Mouse (Mus musculus): ENCODE results near the gene B3galt1.

The B3galt1 gene

GRCm38 (mm10) chr2:68052481-68052880, 486.8 kb downstream of the B3galt1 start:
- no peak for DNase-seq (ENCODE audit: low spot score in 2 of 2)

GRCm38 (mm10) chr2:68053243-68053642, 487.6 kb downstream of the B3galt1 start:
- DNase-seq (ENCODE audit: low spot score in 2 of 2), result no peak

- no peak for DNase-seq (ENCODE audit: low spot score in 2 of 2)
These were observed 495.7 kb downstream of the B3galt1 start for GRCm38 (mm10) chr2:68061341-68061740.

DNA sequence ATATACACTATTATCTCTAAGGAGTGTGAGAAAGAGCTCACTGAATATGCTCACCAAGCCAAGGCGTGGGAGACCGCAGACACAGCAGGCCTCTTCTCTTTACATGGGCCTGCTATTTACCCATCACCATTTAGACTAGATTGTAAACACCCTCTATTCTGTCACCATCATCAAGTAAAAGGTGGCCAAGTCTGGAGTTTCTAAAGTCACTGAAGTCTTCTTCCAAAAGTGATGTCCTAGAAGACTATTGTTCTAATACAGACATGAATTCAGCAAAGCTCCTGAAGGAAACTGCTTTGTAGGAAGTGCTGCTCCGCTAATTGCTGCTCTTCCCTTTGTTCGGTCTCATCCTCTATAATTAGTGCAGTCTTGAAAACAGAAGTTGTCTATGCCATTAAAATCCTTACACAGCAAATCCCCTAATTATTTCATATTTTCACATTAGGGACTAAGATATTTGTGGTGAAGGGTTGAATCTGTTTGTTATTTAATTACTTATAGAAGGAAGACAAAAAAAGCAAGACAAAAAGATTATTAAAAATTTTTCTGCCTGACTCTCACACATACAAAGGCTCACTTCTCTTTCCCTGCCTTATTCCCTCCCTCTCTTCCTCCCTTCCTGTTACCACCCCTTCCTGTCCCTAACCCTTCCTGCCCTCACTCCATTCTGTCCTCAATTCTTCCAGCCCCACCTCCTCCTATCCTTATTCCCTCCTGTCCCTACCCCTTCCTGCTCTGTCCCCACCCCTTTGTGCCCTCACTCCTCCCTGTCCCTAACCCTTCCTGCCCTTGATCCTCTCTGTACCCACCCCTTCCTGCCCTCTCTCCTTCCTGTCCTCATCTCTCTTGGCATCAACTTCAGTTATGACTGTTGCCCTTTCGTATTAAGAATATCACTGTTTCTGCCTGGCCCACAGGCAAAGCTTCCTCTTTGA, 514.0 kb downstream of the B3galt1 start:
- DNase-seq (ENCODE audit: low spot score in 2 of 2), result no peak

DNA sequence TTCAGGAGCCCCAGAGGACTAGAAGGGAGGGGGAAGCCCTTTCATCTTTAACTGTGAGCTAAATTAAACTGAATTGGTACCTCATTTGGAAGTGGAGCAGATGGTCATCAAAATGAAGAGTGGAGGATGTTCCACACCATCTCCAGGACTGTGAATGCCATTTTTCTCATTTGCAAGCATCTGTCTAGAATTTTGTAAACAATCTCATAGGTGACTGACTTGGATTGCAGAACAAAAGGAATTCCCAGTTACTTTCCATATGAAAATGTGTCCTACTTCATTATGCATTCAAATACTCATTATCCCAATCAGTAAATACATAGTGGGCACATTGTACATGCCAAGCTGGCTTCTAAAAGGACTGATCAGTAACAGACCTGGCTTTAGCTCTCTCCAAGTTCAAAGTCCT, 515.2 kb downstream of the B3galt1 start:
- DNase-seq (ENCODE audit: low spot score in 2 of 2), result no peak

- DNase-seq (ENCODE audit: low spot score in 2 of 2), result no peak
These were observed 518.8 kb downstream of the B3galt1 start for GRCm38 (mm10) chr2:68084483-68084882.

- no peak for DNase-seq (ENCODE audit: low spot score in 2 of 2)
These were observed 520.4 kb downstream of the B3galt1 start for GRCm38 (mm10) chr2:68086101-68086500.

- DNase-seq (ENCODE audit: low spot score in 2 of 2), result no peak
These were observed 525.9 kb downstream of the B3galt1 start for GRCm38 (mm10) chr2:68091559-68091958.

GRCm38 (mm10) chr2:68104641-68105040, 539.0 kb downstream of the B3galt1 start:
- DNase-seq (ENCODE audit: low spot score in 2 of 2), result no peak

DNA sequence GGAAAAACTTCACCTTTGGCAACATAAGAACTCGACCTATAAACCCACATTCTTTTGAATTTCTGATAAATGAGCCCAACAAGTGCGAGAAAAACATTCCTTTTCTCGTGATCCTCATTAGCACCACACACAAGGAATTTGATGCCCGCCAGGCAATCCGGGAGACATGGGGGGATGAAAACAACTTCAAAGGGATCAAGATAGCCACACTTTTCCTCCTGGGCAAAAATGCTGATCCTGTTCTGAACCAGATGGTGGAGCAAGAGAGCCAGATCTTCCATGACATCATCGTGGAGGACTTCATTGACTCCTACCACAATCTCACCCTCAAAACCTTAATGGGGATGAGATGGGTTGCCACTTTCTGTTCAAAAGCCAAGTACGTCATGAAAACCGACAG, 552.4 kb downstream of the B3galt1 start:
- no peak for DNase-seq (ENCODE audit: low spot score in 2 of 2)

DNA sequence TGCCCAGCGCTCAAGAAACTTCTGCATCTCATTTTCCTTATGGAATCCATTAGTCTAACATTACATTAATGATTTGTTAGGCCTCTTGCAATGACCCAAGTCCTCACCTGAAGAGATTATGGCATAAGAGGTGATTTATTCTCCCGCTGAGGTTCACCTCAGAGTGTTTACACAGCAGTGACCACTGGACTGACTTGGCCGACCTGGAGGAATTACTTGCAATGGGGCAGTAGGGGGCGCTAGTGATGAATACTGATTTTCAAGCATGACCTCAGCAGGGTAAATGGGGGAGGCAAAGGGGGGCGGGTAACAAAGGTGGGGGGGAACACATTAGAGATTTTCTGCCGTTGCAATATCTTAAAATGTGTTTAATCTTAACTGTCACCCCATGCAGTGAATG, 559.1 kb downstream of the B3galt1 start:
- DNase-seq (ENCODE audit: low spot score in 2 of 2), result no peak

- DNase-seq (ENCODE audit: low spot score in 2 of 2), result no peak
These were observed 575.4 kb downstream of the B3galt1 start for GRCm38 (mm10) chr2:68141094-68141493.

DNA sequence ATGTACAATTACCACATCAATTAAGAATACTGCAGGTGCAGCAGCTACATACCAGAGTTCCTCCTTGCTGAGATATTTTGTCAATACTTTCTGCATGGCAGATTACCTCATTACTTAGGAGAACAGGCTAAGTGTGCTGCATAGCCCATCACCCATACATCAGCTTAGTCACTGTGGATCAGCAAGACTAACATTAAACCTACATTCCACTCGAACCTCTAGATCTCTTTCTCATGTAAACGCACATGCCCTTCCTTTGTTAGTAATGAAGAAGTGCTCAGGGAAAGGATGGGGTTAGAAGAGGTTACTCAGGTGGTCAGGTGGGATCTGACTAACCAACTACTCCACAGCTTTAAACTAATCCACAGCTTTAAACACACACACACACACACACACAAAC, 577.6 kb downstream of the B3galt1 start:
- DNase-seq (ENCODE audit: low spot score in 2 of 2), result no peak

- DNase-seq (ENCODE audit: low spot score in 2 of 2), result no peak
These were observed 594.1 kb downstream of the B3galt1 start for GRCm38 (mm10) chr2:68159751-68160150.

GRCm38 (mm10) chr2:68160566-68160965, 594.9 kb downstream of the B3galt1 start:
- no peak for DNase-seq (ENCODE audit: low spot score in 2 of 2)

GRCm38 (mm10) chr2:68162012-68162411, 596.3 kb downstream of the B3galt1 start:
- peak; percentile 5 to 12 for DNase-seq (ENCODE audit: low spot score in 2 of 2)

GRCm38 (mm10) chr2:68171306-68171705, 605.6 kb downstream of the B3galt1 start:
- no peak for DNase-seq (ENCODE audit: low spot score in 2 of 2)
